Mouse (Mus musculus) liver, embryonic 16.5 days (tissue): ENCODE data around the gene Cmip. TPM values are rescaled to one million over a fixed set of nuclear protein-coding genes. Genes with fewer than 3 reads are reported as not detected.
A peak's percentile ranks its signal among the peaks of the same experiment; 100 is the strongest.

Source experiments
- ATAC-seq: fragments of 200-750 bp; cut with Nextera tagmentation; 2 replicates; pipeline ENCODE4 v1.8.0; 2017; ENCODE audit warnings: low read depth, mild to moderate bottlenecking, moderate number of reproducible peaks, moderate library complexity
- H3K27ac ChIP-seq: fragments of 300-500 bp; sonication (generic); 2 replicates; pipeline ENCODE4 v1.5.1; 2014; ENCODE audit warnings: mild to moderate bottlenecking, low read length
- H3K27me3 ChIP-seq: fragments of 300-500 bp; sonication (generic); 2 replicates; pipeline ENCODE4 v1.6.1; 2014; ENCODE audit warnings: low read depth, low read length, mixed read lengths; ENCODE audit not compliant: control insufficient read depth, insufficient read depth
- H3K36me3 ChIP-seq: fragments of 300-500 bp; sonication (generic); 2 replicates; pipeline ENCODE4 v1.6.1; 2014; ENCODE audit warnings: mild to moderate bottlenecking; ENCODE audit not compliant: control insufficient read depth, insufficient read depth
- H3K4me1 ChIP-seq: fragments of 300-500 bp; sonication (generic); 2 replicates; pipeline ENCODE4 v1.6.1; 2014; ENCODE audit warnings: low read depth, low read length, mixed read lengths; ENCODE audit not compliant: control insufficient read depth
- H3K4me2 ChIP-seq: fragments of 300-500 bp; sonication (generic); 2 replicates; pipeline ENCODE4 v1.6.1; 2014; ENCODE audit warnings: low read depth, low read length, mixed read lengths
- H3K4me3 ChIP-seq: fragments of 300-500 bp; sonication (generic); 2 replicates; pipeline ENCODE4 v1.5.1; 2014; ENCODE audit warnings: low read depth, mild to moderate bottlenecking, low read length
- H3K9ac ChIP-seq: fragments of 300-500 bp; sonication (generic); 2 replicates; pipeline ENCODE4 v1.6.1; 2014; ENCODE audit warnings: low read depth, low read length
- H3K9me3 ChIP-seq: fragments of 300-500 bp; sonication (generic); replicated peaks from 2 replicates; pipeline ENCODE4 v1.6.1; 2016; ENCODE audit warnings: low read length; ENCODE audit not compliant: control insufficient read depth
- WGBS: fragments of 180-500 bp; shearing (Covaris S2); extraction: QIAGEN DNeasy Blood & Tissue Kit; methylation state at CpG from one replicate; pipeline ENCODE4 v1.1.7; 2014; ENCODE audit not compliant: insufficient replicate concordance; 5-methylcytosine and 5-hydroxymethylcytosine counted together
- polyA plus RNA-seq: library from polyadenylated mRNA; unstranded; fragments of >200 nt; fragmentation: Nextera tagmentation; extraction: Ambion mirVana; gene quantifications from 2 replicates; pipeline ENCODE4 v1.2.1, GENCODE M21; 2015

Gene Cmip
- polyA plus RNA-seq, 1 experiment from 2014 or later, result 9.1 TPM

GRCm38 (mm10) chr8:117367441-117367840 is 110.6 kb downstream of the Cmip start:
- ATAC-seq, result no peak

GRCm38 (mm10) chr8:117368781-117369180 is 111.9 kb downstream of the Cmip start:
- Histone ChIP-seq H3K36me3 (no peaks in the 10 kb centered on the region), H3K4me1 (peaks cover 59% of the 10 kb centered on the region), H3K27ac (no peak overlapping the region; the same call in 1 of the 2 replicates), H3K9me3 (no peaks in the 10 kb centered on the region), H3K4me3 (no peak overlapping the region), H3K4me2 (no peak overlapping the region), H3K27me3 (no peaks in the 10 kb centered on the region), H3K9ac (no peak overlapping the region)
- no peak for ATAC-seq
- WGBS, result 66% methylated on average over 8 of the region's 8 CpGs

More at GRCm38 (mm10) chr8:117367441-117367840, 110.6 kb downstream of the Cmip start:
- Histone ChIP-seq H3K4me1 (peaks cover 59% of the 10 kb centered on the region), H3K4me3 (no peak overlapping the region), H3K4me2 (no peak overlapping the region), H3K27ac (no peak overlapping the region), H3K27me3 (no peaks in the 10 kb centered on the region), H3K9ac (no peak overlapping the region), H3K36me3 (no peaks in the 10 kb centered on the region), H3K9me3 (no peaks in the 10 kb centered on the region)
- 64% methylated on average over 8 of the region's 8 CpGs for WGBS

- Histone ChIP-seq H3K9me3 (no peaks in the 10 kb centered on the region), H3K4me1 (peaks cover 50% of the 10 kb centered on the region), H3K27ac (0 out of 2 replicates have a peak overlapping the region, but pooled peaks have one; percentile 3), H3K4me2 (no peak overlapping the region), H3K4me3 (no peak overlapping the region), H3K27me3 (no peaks in the 10 kb centered on the region), H3K9ac (no peak overlapping the region), H3K36me3 (no peaks in the 10 kb centered on the region)
- no peak for ATAC-seq
- 52% methylated on average over 8 of the region's 8 CpGs for WGBS
Measured at GRCm38 (mm10) chr8:117370009-117370408, 113.1 kb downstream of the Cmip start.

DNA sequence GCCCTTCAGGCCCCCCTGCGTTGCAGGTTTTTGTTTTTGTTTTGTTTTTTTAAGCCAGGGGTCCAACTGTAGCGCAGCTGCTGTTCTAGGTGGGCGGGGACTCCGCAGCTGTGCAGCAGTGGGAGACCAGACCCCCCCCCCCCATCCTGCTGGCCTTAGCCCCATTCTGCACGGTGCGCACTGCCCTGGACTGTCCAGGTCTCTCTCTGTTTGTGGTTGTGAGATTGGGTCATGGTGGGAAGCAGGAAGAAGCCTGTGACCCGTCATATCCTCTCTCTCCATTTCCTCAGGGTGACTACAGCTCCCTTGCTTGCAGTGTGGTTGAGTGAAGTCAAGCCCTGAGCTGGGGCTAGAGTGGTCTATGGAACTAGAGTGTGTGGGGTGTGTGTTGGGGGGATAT is 114.3 kb downstream of the Cmip start:
- H3K27me3 ChIP-seq, result no peaks in the 10 kb centered on the region
- WGBS, result 54% methylated on average over 7 of the region's 7 CpGs
- ATAC-seq, result 0 out of 2 replicates have a peak, but pooled peaks have one; percentile 11
- no peak overlapping the region for H3K4me3 ChIP-seq
- H3K4me1 ChIP-seq, result peaks cover 50% of the 10 kb centered on the region
- no peaks in the 10 kb centered on the region for H3K9me3 ChIP-seq
- H3K36me3 ChIP-seq, result no peaks in the 10 kb centered on the region
- no peak overlapping the region for H3K9ac ChIP-seq
- no peak overlapping the region for H3K4me2 ChIP-seq
- no peak overlapping the region for H3K27ac ChIP-seq

DNA sequence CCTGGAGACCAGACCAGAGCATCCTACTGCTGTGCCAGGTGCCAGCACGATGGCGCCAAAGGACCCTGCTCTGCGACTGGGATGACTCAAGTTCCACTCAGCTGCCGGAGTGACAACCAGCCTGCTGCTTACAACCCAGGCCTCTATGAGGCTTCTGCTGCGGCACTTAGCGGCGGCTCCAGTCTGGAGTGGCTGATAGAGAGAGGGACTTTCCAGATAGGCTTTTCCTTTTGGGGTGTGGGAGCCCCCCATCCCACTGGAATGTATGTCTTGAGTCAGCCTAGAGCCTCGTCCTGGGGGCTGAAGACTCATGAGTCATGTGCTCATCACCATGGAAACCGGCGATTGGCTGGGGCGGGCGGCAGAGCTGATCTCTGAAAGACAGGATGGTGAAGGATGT is 115.2 kb downstream of the Cmip start:
- 85% methylated on average over 12 of the region's 12 CpGs for WGBS
- Histone ChIP-seq H3K9me3 (no peaks in the 10 kb centered on the region), H3K4me1 (peaks cover 43% of the 10 kb centered on the region)

DNA sequence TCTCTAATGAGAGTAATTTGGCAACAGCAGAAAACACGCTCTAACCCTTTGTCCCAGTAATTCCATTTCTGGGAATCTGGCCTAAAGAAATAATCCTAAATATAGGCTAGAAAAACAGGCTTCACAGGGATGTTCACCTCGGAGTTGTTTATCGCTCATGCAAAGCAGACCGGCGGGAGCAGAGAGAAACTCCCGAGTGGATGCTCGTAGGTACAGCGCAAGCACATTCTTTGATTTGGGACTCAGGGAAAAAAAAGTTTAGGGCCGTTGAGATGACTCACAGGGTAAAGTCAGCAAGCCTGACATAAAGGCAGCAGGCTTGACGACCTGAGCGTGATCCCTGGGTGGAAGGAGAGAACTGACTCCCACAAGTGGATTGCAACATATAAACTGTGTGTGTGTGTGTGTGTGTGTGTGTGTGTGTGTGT is 116.2 kb downstream of the Cmip start:
- Histone ChIP-seq H3K27ac (no peak overlapping the region), H3K36me3 (peaks cover 7% of the 10 kb centered on the region; the same call in 1 of the 2 replicates), H3K4me1 (peaks cover 33% of the 10 kb centered on the region), H3K9ac (no peak overlapping the region), H3K4me2 (no peak overlapping the region), H3K9me3 (no peaks in the 10 kb centered on the region), H3K4me3 (no peak overlapping the region), H3K27me3 (no peaks in the 10 kb centered on the region)
- 74% methylated on average over 11 of the region's 11 CpGs for WGBS
- ATAC-seq, result no peak

More for the DNA sequence above, 115.2 kb downstream of the Cmip start:
- no peak for ATAC-seq
- H3K4me3 ChIP-seq, result no peak overlapping the region
- peaks cover 2% of the 10 kb centered on the region; the same call in 1 of the 2 replicates for H3K36me3 ChIP-seq
- H3K4me2 ChIP-seq, result no peak overlapping the region
- H3K27ac ChIP-seq, result no peak overlapping the region
- no peaks in the 10 kb centered on the region for H3K27me3 ChIP-seq
- no peak overlapping the region for H3K9ac ChIP-seq

DNA sequence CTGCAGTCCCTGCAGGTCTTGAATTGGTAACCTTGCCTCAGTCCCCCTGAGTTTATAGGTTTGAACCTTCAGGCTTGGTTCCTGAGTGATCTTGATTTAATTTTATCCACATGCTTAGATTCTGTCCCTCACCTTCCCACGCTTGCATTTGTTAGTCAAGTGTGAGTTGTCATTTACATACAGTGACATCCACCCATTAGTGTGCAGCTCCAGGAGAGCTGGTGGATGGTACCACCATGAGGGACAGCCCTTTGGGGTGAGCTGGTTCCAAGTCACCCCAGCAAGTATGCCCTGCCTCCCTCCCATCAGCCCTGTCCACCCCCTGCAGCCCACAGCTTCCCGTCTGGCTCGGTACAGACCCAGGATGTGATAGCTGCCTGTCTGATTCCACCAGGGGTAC is 117.2 kb downstream of the Cmip start:
- no peak for ATAC-seq
- 53% methylated on average over 3 of the region's 3 CpGs for WGBS
- Histone ChIP-seq H3K27ac (no peak overlapping the region), H3K4me2 (no peak overlapping the region), H3K9me3 (no peaks in the 10 kb centered on the region), H3K36me3 (peaks cover 7% of the 10 kb centered on the region; the same call in 1 of the 2 replicates), H3K27me3 (no peaks in the 10 kb centered on the region), H3K4me3 (no peak overlapping the region), H3K4me1 (peaks cover 23% of the 10 kb centered on the region), H3K9ac (no peak overlapping the region)

- H3K4me3 ChIP-seq, result no peak overlapping the region
- no peak overlapping the region for H3K4me2 ChIP-seq
- ATAC-seq, result no peak
- 85% methylated on average over 16 of the region's 16 CpGs for WGBS
- H3K9ac ChIP-seq, result no peak overlapping the region
- H3K27me3 ChIP-seq, result no peaks in the 10 kb centered on the region
- H3K4me1 ChIP-seq, result no peaks in the 10 kb centered on the region; the same call in 1 of the 2 replicates
- H3K27ac ChIP-seq, result no peak overlapping the region
- peaks cover 7% of the 10 kb centered on the region; the same call in 1 of the 2 replicates for H3K36me3 ChIP-seq
- no peaks in the 10 kb centered on the region for H3K9me3 ChIP-seq
Measured at GRCm38 (mm10) chr8:117376997-117377396, 120.1 kb downstream of the Cmip start.

DNA sequence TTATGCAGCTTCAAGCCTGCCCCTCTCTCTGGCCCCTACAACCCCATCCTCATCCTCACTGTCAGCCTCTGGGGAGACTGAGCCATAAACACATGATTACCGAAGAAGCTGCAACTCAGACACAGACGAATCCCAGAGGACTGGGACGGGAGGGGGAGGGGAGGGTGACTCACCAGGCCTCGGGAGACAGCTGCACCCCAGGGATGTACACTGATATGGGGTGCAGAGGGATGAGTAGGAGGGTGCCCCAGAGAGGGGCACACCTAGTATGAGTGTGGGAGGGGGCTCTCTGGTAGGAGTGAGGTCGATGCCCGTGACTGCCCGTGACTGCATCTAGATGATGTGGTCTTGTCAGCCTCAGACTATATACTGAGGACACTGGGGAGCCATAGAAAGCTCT is 121.8 kb downstream of the Cmip start:
- Histone ChIP-seq H3K27ac (no peak overlapping the region), H3K4me1 (no peaks in the 10 kb centered on the region; the same call in 1 of the 2 replicates), H3K36me3 (peaks cover 7% of the 10 kb centered on the region; the same call in 1 of the 2 replicates), H3K4me2 (no peak overlapping the region), H3K9me3 (no peaks in the 10 kb centered on the region), H3K27me3 (no peaks in the 10 kb centered on the region), H3K4me3 (no peak overlapping the region), H3K9ac (no peak overlapping the region)
- no peak for ATAC-seq
- WGBS, result 78% methylated on average over 7 of the region's 7 CpGs
